Mouse (Mus musculus) gastrocnemius, postnatal 14 days (tissue): ENCODE results near the gene Cluh. TPM values are rescaled to one million over a fixed set of nuclear protein-coding genes. Genes with fewer than 3 reads are reported as not detected.
A peak's percentile ranks its signal among the peaks of the same experiment; 100 is the strongest.

Experiments used
- DNase-seq: peaks from one replicate; pipeline ENCODE4 v3.0.0; 2021; ENCODE audit warnings: mixed read lengths
- intact Hi-C: fragments of 180-260 bp; cut with DNase I; formaldehyde crosslinking; loops from one replicate; pipeline ENCODE4 v1.15.1; 2025; ENCODE audit warnings: low total_unique reads
- total RNA-seq, 2 experiments: library from RNA; stranded (reverse); gene quantifications; 2 replicates each; pipeline ENCODE4 v1.2.3; 2021

Gene Cluh
- total RNA-seq, 2 experiments from 2014 or later, result 82.1 to 89.8 TPM

- DNase-seq, result no peak
- intact Hi-C loops, result loop anchor here (5.0 to 10.0 kb wide), 2 partner anchors 168 to 206 kb away; no protein-coding TSS in a partner anchor
Observed at GRCm38 (mm10) chr11:74638791-74639411, 10.4 kb upstream of the Cluh start.

- intact Hi-C loops, result loop anchor here (5.0 to 10.0 kb wide), 2 partner anchors 168 to 205 kb away; no protein-coding TSS in a partner anchor
- DNase-seq, result no peak
Observed at GRCm38 (mm10) chr11:74639628-74640027, 9.7 kb upstream of the Cluh start.

DNA sequence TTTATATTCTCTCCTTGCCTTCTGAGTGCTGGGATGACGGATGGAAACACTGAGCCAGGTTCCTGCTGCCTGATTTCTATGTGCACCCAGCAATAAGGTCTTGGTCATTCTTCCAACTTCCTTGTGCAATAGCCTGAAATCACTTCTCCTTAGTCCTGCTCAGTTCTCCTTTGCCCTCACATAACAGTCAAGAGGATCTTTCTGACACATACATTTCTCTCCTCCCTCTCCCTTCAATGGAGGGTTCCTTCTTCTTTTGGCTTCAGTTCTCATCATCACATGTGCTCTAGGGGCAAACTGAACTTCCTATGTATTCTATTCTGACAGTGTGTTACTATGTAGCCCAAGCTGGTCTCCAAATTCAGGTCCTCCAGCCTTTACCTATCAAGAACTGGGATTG lies 1.3 kb upstream of the Cluh start:
- no peak for DNase-seq
- intact Hi-C loops, result no loop called here

GRCm38 (mm10) chr11:74648676-74649075 lies 619 bp upstream of the Cluh start:
- intact Hi-C loops, result no loop called here
- DNase-seq, result no peak

GRCm38 (mm10) chr11:74649647-74650551 lies 604 bp downstream of the Cluh start:
- peak; percentile 28 for DNase-seq
- intact Hi-C loops, result no loop called here

GRCm38 (mm10) chr11:74650576-74651100 lies 1.3 kb downstream of the Cluh start:
- intact Hi-C loops, result no loop called here
- no peak for DNase-seq

DNA sequence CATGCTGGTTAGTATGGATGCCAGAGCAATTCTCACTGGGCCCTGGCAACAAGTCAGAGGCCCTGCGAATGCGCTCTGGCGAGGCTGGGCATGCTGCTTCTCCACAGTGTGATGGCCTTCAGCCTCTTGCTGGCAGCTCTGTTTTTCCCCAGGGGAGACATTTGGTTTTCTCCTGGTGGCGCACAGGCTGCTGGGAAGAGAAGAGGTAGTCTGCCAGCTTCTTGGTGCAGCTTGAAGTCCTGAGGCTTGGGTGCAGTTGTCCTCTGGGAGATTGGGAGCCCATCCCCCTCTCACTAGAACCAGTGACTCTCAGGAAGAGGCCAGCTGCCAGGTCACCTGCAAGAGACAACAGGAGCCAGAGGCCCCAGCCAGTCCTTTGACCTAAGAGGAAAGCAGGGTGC lies 3.5 kb downstream of the Cluh start:
- DNase-seq, result peak; percentile 27
- intact Hi-C loops, result no loop called here

DNA sequence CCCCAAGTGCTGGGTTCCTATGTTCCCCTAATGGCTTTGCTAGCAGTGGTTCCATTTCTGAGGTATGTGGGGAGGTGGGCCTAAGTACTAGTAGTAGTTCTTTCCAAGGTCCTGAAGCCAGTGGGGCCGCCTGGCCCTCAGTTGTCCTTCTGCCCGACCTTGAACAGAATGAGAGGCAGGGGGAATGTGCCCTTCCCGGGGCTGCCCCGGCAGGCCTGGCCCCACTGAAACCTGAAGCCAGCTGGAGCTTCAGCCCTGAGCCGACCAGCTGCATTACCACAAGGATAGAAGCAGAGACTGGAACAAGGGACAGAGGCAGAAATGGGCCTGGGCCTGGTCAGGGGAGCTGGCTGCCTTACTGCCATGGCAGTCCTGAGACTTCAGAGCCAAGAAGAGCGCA lies 4.1 kb downstream of the Cluh start:
- peak; percentile 46 for DNase-seq
- intact Hi-C loops, result no loop called here

DNA sequence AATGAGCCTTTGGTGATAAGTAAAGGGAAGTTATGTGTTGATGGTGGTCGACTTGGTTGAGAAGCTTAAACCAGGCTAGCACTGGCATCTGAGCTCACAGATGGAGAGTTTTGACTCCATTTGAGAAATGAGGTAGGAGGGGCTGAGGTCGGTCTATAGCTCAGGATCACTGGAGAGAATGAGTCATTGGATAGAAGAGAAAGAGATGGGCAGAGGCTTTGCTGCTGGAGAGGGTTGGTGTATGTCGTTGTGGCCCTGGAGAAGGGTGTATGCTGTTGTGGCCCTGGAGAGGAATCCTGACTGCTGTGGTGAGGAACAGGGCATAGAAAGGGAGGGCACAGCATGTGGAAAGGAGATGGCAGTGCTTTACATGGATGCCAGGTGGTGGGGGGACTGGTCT lies 6.6 kb downstream of the Cluh start:
- intact Hi-C loops, result no loop called here
- DNase-seq, result no peak

DNA sequence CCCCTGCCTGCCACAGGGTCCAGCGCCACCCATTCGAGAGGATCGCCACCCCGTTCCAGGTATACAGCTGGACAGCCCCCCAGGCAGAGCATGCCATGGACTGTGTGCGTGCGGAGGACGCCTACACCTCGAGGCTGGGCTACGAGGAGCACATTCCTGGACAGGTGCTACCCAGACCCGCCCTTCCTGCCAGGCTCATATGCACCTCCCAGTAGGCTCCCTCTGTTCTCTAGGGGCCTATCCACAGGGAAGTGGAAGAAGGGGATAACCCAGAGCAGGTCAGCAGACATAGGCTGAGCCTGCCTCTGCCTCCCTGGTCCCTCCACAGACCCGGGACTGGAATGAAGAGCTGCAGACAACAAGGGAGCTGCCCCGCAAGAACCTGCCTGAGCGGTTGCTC lies 11.0 kb downstream of the Cluh start:
- DNase-seq, result no peak
- intact Hi-C loops, result no loop called here

DNA sequence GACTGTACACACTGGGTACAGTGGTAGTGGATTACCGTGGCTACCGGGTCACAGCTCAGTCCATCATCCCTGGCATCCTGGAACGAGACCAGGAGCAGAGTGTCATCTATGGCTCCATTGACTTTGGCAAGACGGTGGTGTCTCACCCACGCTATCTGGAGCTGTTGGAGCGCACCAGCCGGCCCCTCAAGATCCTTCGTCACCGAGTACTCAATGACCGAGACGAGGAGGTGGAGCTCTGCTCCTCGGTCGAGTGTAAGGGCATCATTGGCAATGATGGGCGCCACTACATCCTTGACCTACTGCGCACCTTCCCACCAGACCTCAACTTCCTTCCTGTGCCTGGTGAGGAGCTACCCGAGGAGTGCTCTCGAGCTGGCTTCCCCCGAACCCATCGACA lies 12.3 kb downstream of the Cluh start:
- intact Hi-C loops, result no loop called here
- no peak for DNase-seq

DNA sequence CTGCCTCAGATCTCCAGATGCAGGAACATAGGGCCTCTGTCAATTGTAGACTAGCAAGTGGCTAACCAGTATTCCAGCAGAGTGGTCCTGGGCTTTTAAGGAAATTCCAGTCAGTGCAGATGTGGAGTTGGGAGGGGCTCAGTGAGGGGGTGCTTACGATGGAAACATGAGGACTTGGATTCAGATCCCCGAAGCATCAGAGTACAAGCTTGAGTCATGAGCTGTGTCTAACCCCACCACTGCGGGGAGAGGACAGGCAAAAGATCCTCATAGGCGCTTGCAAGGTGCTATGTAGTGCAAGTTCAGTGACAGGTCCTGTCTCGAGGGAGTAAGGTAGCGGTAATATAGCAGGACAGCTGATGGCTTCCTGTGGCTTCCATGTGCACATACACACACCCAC lies 12.9 kb downstream of the Cluh start:
- DNase-seq, result no peak
- intact Hi-C loops, result no loop called here

- no peak for DNase-seq
- intact Hi-C loops, result no loop called here
Observed at GRCm38 (mm10) chr11:74664279-74664678, 15.0 kb downstream of the Cluh start.

DNA sequence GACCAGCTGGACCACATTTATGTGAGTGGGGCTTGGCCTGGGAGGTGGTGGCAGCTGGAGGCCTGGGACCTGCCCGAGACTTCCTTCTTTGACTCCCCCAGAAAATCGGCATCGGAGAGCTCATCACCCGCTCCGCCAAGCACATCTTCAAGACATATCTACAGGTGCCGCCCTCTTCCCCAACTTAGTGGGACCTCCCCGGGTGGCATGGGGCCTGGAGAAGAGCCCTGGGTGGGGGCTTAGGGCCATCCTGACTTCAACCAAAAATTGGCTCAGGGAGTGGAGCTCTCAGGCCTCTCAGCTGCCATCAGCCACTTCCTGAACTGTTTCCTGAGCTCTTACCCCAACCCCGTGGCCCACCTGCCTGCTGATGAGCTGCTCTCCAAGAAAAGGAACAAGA lies 15.6 kb downstream of the Cluh start:
- intact Hi-C loops, result no loop called here
- no peak for DNase-seq

- no peak for DNase-seq
- intact Hi-C loops, result no loop called here
Observed at GRCm38 (mm10) chr11:74665631-74666283, 16.5 kb downstream of the Cluh start.

GRCm38 (mm10) chr11:74666284-74666652 lies 17.0 kb downstream of the Cluh start:
- intact Hi-C loops, result no loop called here
- DNase-seq, result no peak

GRCm38 (mm10) chr11:74666776-74667581 lies 17.7 kb downstream of the Cluh start:
- intact Hi-C loops, result no loop called here
- DNase-seq, result no peak

- DNase-seq, result no peak
- intact Hi-C loops, result no loop called here
Observed at GRCm38 (mm10) chr11:74667582-74668010, 18.3 kb downstream of the Cluh start.

- DNase-seq, result no peak
- intact Hi-C loops, result no loop called here
Observed at GRCm38 (mm10) chr11:74668466-74668865, 19.2 kb downstream of the Cluh start.
